In the genomic region with DNA sequence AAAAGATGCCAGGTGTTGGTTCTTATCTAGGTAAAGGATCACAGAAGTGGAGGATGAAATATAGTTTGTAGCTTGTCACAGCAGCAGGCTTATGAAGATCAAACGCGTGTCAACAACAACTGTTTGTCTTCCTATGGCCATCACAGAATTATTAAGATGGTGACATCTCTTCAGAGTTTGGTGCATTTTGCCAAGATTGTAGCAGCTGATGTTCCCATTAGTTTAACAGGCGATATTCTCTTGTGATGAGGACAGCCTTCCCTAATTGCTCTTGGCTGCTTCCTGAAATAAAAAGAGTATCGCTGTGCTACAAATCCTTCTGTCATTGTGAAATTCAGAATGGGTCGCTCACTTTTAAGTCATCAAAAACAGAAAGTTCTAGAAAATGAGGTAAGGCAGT, we compare ENCODE assay signal across 22 mouse cellular contexts.
DNase-seq lines count a peak whose midpoint lies in the region; ATAC-seq and TF ChIP-seq lines count a peak whose summit lies in the region.
"Had no signal": no experiment of that assay in that cellular context is flagged by ENCODE, and none has a peak within 500 bp of the region (broad histone marks: within the 10 kb centered on the region; RNA-seq: fewer than 3 reads in every experiment).

No protein-coding gene starts in this region.

- no peaks in the 10 kb centered on the region for H3K9me3 ChIP-seq in embryonic facial prominence, embryonic 14.5 days (ENCODE audit: control insufficient read depth, low read length)
- H3K9me3 ChIP-seq in embryonic facial prominence, embryonic 10.5 days, result no peaks in the 10 kb centered on the region
- no peaks in the 10 kb centered on the region for H3K9me3 ChIP-seq in kidney, postnatal 0 days (replicated peaks; ENCODE audit: low read length)
- no peaks in the 10 kb centered on the region for H3K9me3 ChIP-seq in kidney, embryonic 14.5 days (ENCODE audit: control insufficient read depth, low read length)
- no peaks in the 10 kb centered on the region for H3K9me3 ChIP-seq in intestine, embryonic 16.5 days (ENCODE audit: control insufficient read depth, low read length)
- H3K9me3 ChIP-seq: embryonic facial prominence, embryonic 15.5 days; forebrain, embryonic 12.5 days; heart, embryonic 15.5 days; hindbrain, embryonic 10.5 days; hindbrain, embryonic 13.5 days; intestine, embryonic 15.5 days had no signal

- no peak for ATAC-seq in embryonic facial prominence, embryonic 14.5 days (ENCODE audit: low read depth)
- no peak for ATAC-seq in kidney, postnatal 0 days (replicated peaks; ENCODE audit: low FRiP score, low read depth)
- ATAC-seq in kidney, embryonic 14.5 days (ENCODE audit: low FRiP score, low TSS enrichment), result no peak
- no peak for ATAC-seq in intestine, embryonic 16.5 days
- ATAC-seq: hindbrain, embryonic 16.5 days; intestine, embryonic 15.5 days; Patski had no signal

- H3K4me3 ChIP-seq in embryonic facial prominence, embryonic 14.5 days (ENCODE audit: low read depth, low read length), result no peak overlapping the region
- no peak overlapping the region for H3K4me3 ChIP-seq in embryonic facial prominence, embryonic 10.5 days
- H3K4me3 ChIP-seq in kidney, postnatal 0 days (replicated peaks; ENCODE audit: low read depth, low read length), result no peak overlapping the region
- H3K4me3 ChIP-seq in kidney, embryonic 14.5 days (ENCODE audit: low read length), result no peak overlapping the region
- no peak overlapping the region for H3K4me3 ChIP-seq in intestine, embryonic 16.5 days (ENCODE audit: low read length)
- H3K4me3 ChIP-seq: embryonic facial prominence, embryonic 15.5 days; forebrain, embryonic 12.5 days; heart, embryonic 12.5 days; heart, embryonic 15.5 days; hindbrain, embryonic 10.5 days; hindbrain, embryonic 13.5 days; intestine, embryonic 15.5 days had no signal

- H3K4me2 ChIP-seq in embryonic facial prominence, embryonic 14.5 days (ENCODE audit: low read depth, low read length), result no peak overlapping the region
- H3K4me2 ChIP-seq in kidney, postnatal 0 days (ENCODE audit: low read length), result no peak overlapping the region
- H3K4me2 ChIP-seq in kidney, embryonic 14.5 days (replicated peaks; ENCODE audit: low read depth, low read length), result no peak overlapping the region
- H3K4me2 ChIP-seq in intestine, embryonic 16.5 days (ENCODE audit: low read depth, low read length), result no peak overlapping the region
- H3K4me2 ChIP-seq: embryonic facial prominence, embryonic 15.5 days; forebrain, embryonic 12.5 days; heart, embryonic 12.5 days; heart, embryonic 15.5 days; hindbrain, embryonic 13.5 days; intestine, embryonic 15.5 days had no signal

- DNase-seq in embryonic facial prominence, embryonic 14.5 days (ENCODE audit: low spot score), result peak; percentile 7
- DNase-seq in embryonic facial prominence, embryonic 10.5 days (ENCODE audit: low spot score), result no peak
- DNase-seq in kidney, postnatal 0 days (ENCODE audit: low spot score), result peak; percentile 10
- DNase-seq in Muller cell, postnatal 12 days (ENCODE audit: inconsistent ontology term), result peak; percentile 43
- DNase-seq: cerebellum, adult 11-12 months; cerebellum, adult 8-10 months; cerebellum, postnatal 10 days; cerebellum, postnatal 36 days; embryo, embryonic 11 days; gastrocnemius, postnatal 25 days; heart, postnatal 36 days had no signal

- no peaks in the 10 kb centered on the region for H3K4me1 ChIP-seq in embryonic facial prominence, embryonic 14.5 days (ENCODE audit: control insufficient read depth, insufficient read depth, low read length)
- peaks cover 9% of the 10 kb centered on the region for H3K4me1 ChIP-seq in embryonic facial prominence, embryonic 10.5 days
- no peaks in the 10 kb centered on the region for H3K4me1 ChIP-seq in kidney, postnatal 0 days (replicated peaks; ENCODE audit: insufficient read depth, low read length)
- no peaks in the 10 kb centered on the region for H3K4me1 ChIP-seq in kidney, embryonic 14.5 days (ENCODE audit: control insufficient read depth, insufficient read depth, low read length)
- no peaks in the 10 kb centered on the region for H3K4me1 ChIP-seq in intestine, embryonic 16.5 days (ENCODE audit: control insufficient read depth, insufficient read depth, low read length)
- H3K4me1 ChIP-seq: embryonic facial prominence, embryonic 15.5 days; forebrain, embryonic 12.5 days; heart, embryonic 12.5 days; heart, embryonic 15.5 days; hindbrain, embryonic 10.5 days; hindbrain, embryonic 13.5 days; intestine, embryonic 15.5 days had no signal

- H3K9ac ChIP-seq in embryonic facial prominence, embryonic 14.5 days (ENCODE audit: low read depth, low read length), result no peak overlapping the region
- H3K9ac ChIP-seq in kidney, postnatal 0 days (ENCODE audit: low read depth, low read length), result no peak overlapping the region
- H3K9ac ChIP-seq in kidney, embryonic 14.5 days (ENCODE audit: low read depth, low read length), result no peak overlapping the region
- no peak overlapping the region for H3K9ac ChIP-seq in intestine, embryonic 16.5 days (ENCODE audit: low read depth, low read length)
- H3K9ac ChIP-seq: embryonic facial prominence, embryonic 15.5 days; forebrain, embryonic 12.5 days; heart, embryonic 12.5 days; heart, embryonic 15.5 days; hindbrain, embryonic 13.5 days; intestine, embryonic 15.5 days had no signal

- H3K36me3 ChIP-seq in embryonic facial prominence, embryonic 14.5 days (ENCODE audit: control insufficient read depth, insufficient read depth, low read length), result no peaks in the 10 kb centered on the region
- no peaks in the 10 kb centered on the region for H3K36me3 ChIP-seq in embryonic facial prominence, embryonic 10.5 days (replicated peaks)
- no peaks in the 10 kb centered on the region for H3K36me3 ChIP-seq in kidney, postnatal 0 days (ENCODE audit: insufficient read depth, low read length)
- H3K36me3 ChIP-seq in kidney, embryonic 14.5 days (ENCODE audit: control insufficient read depth, insufficient read depth, low read length), result no peaks in the 10 kb centered on the region
- H3K36me3 ChIP-seq in intestine, embryonic 16.5 days (ENCODE audit: control insufficient read depth, insufficient read depth, low read length), result no peaks in the 10 kb centered on the region
- H3K36me3 ChIP-seq: embryonic facial prominence, embryonic 15.5 days; forebrain, embryonic 12.5 days; heart, embryonic 12.5 days; heart, embryonic 15.5 days; hindbrain, embryonic 10.5 days; hindbrain, embryonic 13.5 days; intestine, embryonic 15.5 days had no signal

- no peak for TF ChIP-seq CTCF in kidney, postnatal 0 days (IDR thresholded peaks at IDR 0.05; ENCODE audit: low read depth)

- H3K27me3 ChIP-seq in embryonic facial prominence, embryonic 14.5 days (replicated peaks; ENCODE audit: control insufficient read depth, insufficient read depth, low read length), result no peaks in the 10 kb centered on the region
- H3K27me3 ChIP-seq in embryonic facial prominence, embryonic 10.5 days (replicated peaks; ENCODE audit: low read depth, poor library complexity, severe bottlenecking), result no peaks in the 10 kb centered on the region
- H3K27me3 ChIP-seq in kidney, postnatal 0 days (ENCODE audit: insufficient read depth, low read length), result no peaks in the 10 kb centered on the region
- no peaks in the 10 kb centered on the region for H3K27me3 ChIP-seq in kidney, embryonic 14.5 days (ENCODE audit: control insufficient read depth, insufficient read depth, low read length)
- H3K27me3 ChIP-seq in intestine, embryonic 16.5 days (replicated peaks; ENCODE audit: control insufficient read depth, insufficient read depth, low read length), result no peaks in the 10 kb centered on the region
- H3K27me3 ChIP-seq: embryonic facial prominence, embryonic 15.5 days; forebrain, embryonic 12.5 days; heart, embryonic 12.5 days; heart, embryonic 15.5 days; hindbrain, embryonic 13.5 days; intestine, embryonic 15.5 days had no signal

- 63% methylated on average over 5 of the region's 5 CpGs for WGBS in embryonic facial prominence, embryonic 14.5 days
- WGBS in embryonic facial prominence, embryonic 10.5 days, result 84% methylated on average over 5 of the region's 5 CpGs
- 71% methylated on average over 5 of the region's 5 CpGs for WGBS in kidney, postnatal 0 days
- 84% methylated on average over 5 of the region's 5 CpGs for WGBS in kidney, embryonic 14.5 days
- WGBS in intestine, embryonic 16.5 days, result 84% methylated on average over 5 of the region's 5 CpGs

- H3K27ac ChIP-seq in embryonic facial prominence, embryonic 14.5 days (replicated peaks; ENCODE audit: low read depth, low read length), result no peak overlapping the region
- H3K27ac ChIP-seq in embryonic facial prominence, embryonic 10.5 days (replicated peaks), result no peak overlapping the region
- no peak overlapping the region for H3K27ac ChIP-seq in kidney, postnatal 0 days
- H3K27ac ChIP-seq in kidney, embryonic 14.5 days (ENCODE audit: low read depth, low read length), result no peak overlapping the region
- no peak overlapping the region for H3K27ac ChIP-seq in intestine, embryonic 16.5 days (ENCODE audit: low read length)
- H3K27ac ChIP-seq: embryonic facial prominence, embryonic 15.5 days; forebrain, embryonic 12.5 days; heart, embryonic 15.5 days; hindbrain, embryonic 10.5 days; hindbrain, embryonic 13.5 days; intestine, embryonic 15.5 days had no signal
